In genomic region chr17:65604315-65604714, GRCm38 (mm10) we compare ENCODE assay signal across 20 mouse cellular contexts. TPM values are rescaled to one million over a fixed set of nuclear protein-coding genes. Genes with fewer than 3 reads are reported as not detected.
DNase-seq lines count a peak whose midpoint lies in the region; ATAC-seq lines count a peak whose summit lies in the region.
"Had no signal": no experiment of that assay in that cellular context is flagged by ENCODE, and none has a peak within 500 bp of the region (broad histone marks: within the 10 kb centered on the region; RNA-seq: fewer than 3 reads in every experiment).

No protein-coding gene starts in this region.

- peak; percentile 41 for ATAC-seq in granulocyte monocyte progenitor cell, adult 5-6 weeks (replicated peaks; ENCODE audit: poor library complexity, severe bottlenecking)
- ATAC-seq in megakaryocyte, adult 5-6 weeks (ENCODE audit: poor library complexity, severe bottlenecking), result peak; percentile 58
- ATAC-seq in midbrain, embryonic 15.5 days (replicated peaks), result no peak
- ATAC-seq: forebrain, embryonic 14.5 days had no signal

- H3K27ac ChIP-seq in midbrain, embryonic 10.5 days (replicated peaks), result no peak overlapping the region
- no peak overlapping the region for H3K27ac ChIP-seq in midbrain, embryonic 15.5 days
- H3K27ac ChIP-seq: embryonic facial prominence, embryonic 15.5 days; gastrocnemius, adult 2 months; heart, adult 2 months; kidney, postnatal 0 days had no signal

- H3K4me2 ChIP-seq in midbrain, embryonic 15.5 days, result no peak overlapping the region
- H3K4me2 ChIP-seq: embryonic facial prominence, embryonic 15.5 days had no signal

- H3K4me1 ChIP-seq in midbrain, embryonic 10.5 days, result peaks cover 26% of the 10 kb centered on the region
- H3K4me1 ChIP-seq in midbrain, embryonic 15.5 days, result peaks cover 48% of the 10 kb centered on the region

- peak; percentile 42 for DNase-seq in 3T3-L1 (ENCODE audit: low read depth, low spot score)
- DNase-seq in B cell, adult 2 months, result peak; percentile 11 to 22
- no peak for DNase-seq in adrenal gland, postnatal 25 days
- no peak for DNase-seq in embryo, embryonic 10.5 days (ENCODE audit: low spot score)
- no peak for DNase-seq in midbrain, embryonic 10.5 days (ENCODE audit: low spot score)
- DNase-seq: adrenal gland, postnatal 36 days; gastrocnemius, adult 2 months; heart, adult 2 months; heart, postnatal 14 days; lung, postnatal 10 days; right cerebral cortex, postnatal 25 days had no signal

- no peaks in the 10 kb centered on the region for H3K9me3 ChIP-seq in midbrain, embryonic 10.5 days (replicated peaks)
- no peaks in the 10 kb centered on the region for H3K9me3 ChIP-seq in midbrain, embryonic 15.5 days
- H3K9me3 ChIP-seq: embryonic facial prominence, embryonic 15.5 days had no signal

- 0 out of 2 replicates have a peak, but pooled peaks cover 1% of the 10 kb centered on the region for H3K36me3 ChIP-seq in midbrain, embryonic 10.5 days
- H3K36me3 ChIP-seq in midbrain, embryonic 15.5 days (replicated peaks), result no peaks in the 10 kb centered on the region
- H3K36me3 ChIP-seq: embryonic facial prominence, embryonic 15.5 days had no signal

- no peaks in the 10 kb centered on the region for H3K27me3 ChIP-seq in midbrain, embryonic 10.5 days (ENCODE audit: low read depth, poor library complexity, severe bottlenecking)
- H3K27me3 ChIP-seq in midbrain, embryonic 15.5 days (replicated peaks), result no peaks in the 10 kb centered on the region
- H3K27me3 ChIP-seq: embryonic facial prominence, embryonic 15.5 days had no signal

- H3K4me3 ChIP-seq in midbrain, embryonic 10.5 days, result no peak overlapping the region
- H3K4me3 ChIP-seq in midbrain, embryonic 15.5 days, result no peak overlapping the region
- H3K4me3 ChIP-seq: embryonic facial prominence, embryonic 15.5 days; gastrocnemius, adult 2 months; heart, adult 2 months had no signal

- no peak overlapping the region for H3K9ac ChIP-seq in midbrain, embryonic 15.5 days
- H3K9ac ChIP-seq: embryonic facial prominence, embryonic 15.5 days had no signal

RNA-seq across cellular contexts. Expression of gene Vapa, which starts 9.0 kb away (rescaled TPM):
- total RNA-seq in granulocyte monocyte progenitor cell, adult 5-6 weeks (2014; fragmentation: Nextera tagmentation), result 131 and 169 TPM in 2 replicates
- total RNA-seq in granulocyte monocyte progenitor cell, adult 5-6 weeks (2017), result 127 and 134 TPM in 2 replicates
- total RNA-seq in megakaryocyte, adult 5-6 weeks (2015), result 169 and 178 TPM in 2 replicates
- 110 and 122 TPM in 2 replicates for total RNA-seq in megakaryocyte, adult 5-6 weeks (2017)
- 162 and 209 TPM in 2 replicates for total RNA-seq in adrenal gland, postnatal 25 days (2021)
- polyA plus RNA-seq in midbrain, embryonic 10.5 days (2016; fragmentation: Nextera tagmentation; extraction: Ambion mirVana), result 174 and 184 TPM in 2 replicates
- polyA plus RNA-seq in midbrain, embryonic 15.5 days (2015; fragmentation: Nextera tagmentation; extraction: Ambion mirVana), result 257 and 259 TPM in 2 replicates

RNA-seq across cellular contexts. Expression of gene Txndc2, which starts 37.7 kb away (rescaled TPM):
- total RNA-seq in granulocyte monocyte progenitor cell, adult 5-6 weeks (2014; fragmentation: Nextera tagmentation), result not detected in 2 replicates
- total RNA-seq in granulocyte monocyte progenitor cell, adult 5-6 weeks (2017), result not detected in 2 replicates
- total RNA-seq in megakaryocyte, adult 5-6 weeks (2015), result not detected in 2 replicates
- not detected in 2 replicates for total RNA-seq in megakaryocyte, adult 5-6 weeks (2017)
- total RNA-seq in adrenal gland, postnatal 25 days (2021), result 39.6 and 47.1 TPM in 2 replicates
- not detected in 2 replicates for polyA plus RNA-seq in midbrain, embryonic 10.5 days (2016; fragmentation: Nextera tagmentation; extraction: Ambion mirVana)
- 0.09 TPM in 1 of 2 replicates, not detected in the other for polyA plus RNA-seq in midbrain, embryonic 15.5 days (2015; fragmentation: Nextera tagmentation; extraction: Ambion mirVana)
- total RNA-seq: gastrocnemius, adult 2 months; heart, adult 2 months; left cerebral cortex, adult 18-20 months had no signal
- polyA plus RNA-seq: cortical plate, adult 2 months; kidney, postnatal 0 days; limb, embryonic 11.5 days had no signal

Comparison
In these comparisons a context has a peak if more than half of its experiments do, and no peak if none do; other contexts are left out.
1. DNase-seq: peak in 3T3-L1 (single experiment) and B cell, adult 2 months (2 of 2); none in adrenal gland, postnatal 25 days (single experiment), embryo, embryonic 10.5 days (single experiment) and midbrain, embryonic 10.5 days (single experiment).
2. RNA of gene Txndc2, which starts 37.7 kb away (total RNA-seq): 39.6 to 47.1 TPM in adrenal gland, postnatal 25 days; not detected in granulocyte monocyte progenitor cell, adult 5-6 weeks and not detected in megakaryocyte, adult 5-6 weeks; every median in the first group is over 10 times any median in the second.